Mouse (Mus musculus): ENCODE data around the gene Eef1akmt4.
"Not testable (repeated sequence)": the region's sequence is repeated elsewhere in the genome, so short reads cannot be mapped to it uniquely, and the experiment has no call there.

Eef1akmt4 gene

GRCm38 (mm10) chr16:20623211-20623610 is 11.8 kb downstream of the Eef1akmt4 start:
- in situ Hi-C loops (cut with MboI) = no loop called here

- in situ Hi-C loops (cut with MboI) = no loop called here
Measured at GRCm38 (mm10) chr16:20628871-20629391, 17.5 kb downstream of the Eef1akmt4 start.

DNA sequence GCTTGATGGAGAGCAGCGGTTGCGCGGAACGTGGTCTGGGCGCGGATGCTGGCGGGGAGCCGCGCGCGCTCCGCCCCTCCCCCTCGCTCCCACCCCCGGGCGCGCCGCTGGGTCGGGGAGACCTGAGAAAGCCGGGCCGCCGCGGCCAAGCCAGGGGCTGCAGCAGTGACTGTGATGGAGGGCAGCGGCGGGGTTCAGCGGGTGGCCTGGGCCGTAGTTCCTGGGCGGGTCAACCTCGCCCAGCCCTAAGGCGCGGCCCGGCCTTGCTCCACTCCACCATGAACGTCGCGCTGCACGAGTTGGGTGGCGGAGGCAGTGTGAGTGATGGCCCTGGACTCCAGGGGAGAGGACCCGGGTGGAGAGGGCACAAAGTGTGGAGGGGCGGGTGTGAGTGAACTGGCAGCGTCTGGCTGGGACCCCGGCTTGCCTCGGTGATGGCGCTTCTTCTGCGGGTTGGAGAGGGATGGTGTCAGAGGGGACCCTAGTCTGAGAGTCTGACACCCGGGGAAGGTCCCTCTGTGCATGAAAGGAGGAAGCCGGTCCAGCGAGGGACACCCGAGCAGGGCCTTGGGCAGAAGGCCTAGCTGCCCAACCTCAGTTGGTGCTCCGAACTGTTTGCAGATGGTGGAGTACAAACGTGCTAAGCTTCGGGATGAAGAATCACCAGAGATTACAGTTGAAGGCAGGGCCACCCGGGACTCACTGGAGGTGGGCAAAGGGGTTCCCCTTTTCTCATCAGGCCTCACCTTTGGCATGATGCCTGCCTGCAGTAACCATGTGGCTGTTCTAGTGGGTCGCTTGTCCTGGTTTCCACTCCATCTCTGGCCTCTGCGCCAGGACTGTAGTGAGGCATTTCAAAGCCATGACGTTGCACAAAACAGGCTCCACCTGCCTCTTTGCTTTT is 18.6 kb downstream of the Eef1akmt4 start, which contains the start of gene Ece2:
Gene Ece2, plus strand, starts transcription at position 98 of the 904 bp plus-strand sequence.
- in situ Hi-C loops (cut with MboI) = no loop called here

GRCm38 (mm10) chr16:20637410-20637809 is 26.0 kb downstream of the Eef1akmt4 start:
- in situ Hi-C loops (cut with MboI) = no loop called here

- in situ Hi-C loops (cut with MboI) = no loop called here
Measured at GRCm38 (mm10) chr16:20638367-20638766, 27.0 kb downstream of the Eef1akmt4 start.

- in situ Hi-C loops (cut with MboI) = loop anchor here (10.0 kb wide), 1 partner anchor 147 kb away; the partner anchor contains the start of gene Eif2b5
Measured at GRCm38 (mm10) chr16:20642161-20642560, 30.8 kb downstream of the Eef1akmt4 start.

DNA sequence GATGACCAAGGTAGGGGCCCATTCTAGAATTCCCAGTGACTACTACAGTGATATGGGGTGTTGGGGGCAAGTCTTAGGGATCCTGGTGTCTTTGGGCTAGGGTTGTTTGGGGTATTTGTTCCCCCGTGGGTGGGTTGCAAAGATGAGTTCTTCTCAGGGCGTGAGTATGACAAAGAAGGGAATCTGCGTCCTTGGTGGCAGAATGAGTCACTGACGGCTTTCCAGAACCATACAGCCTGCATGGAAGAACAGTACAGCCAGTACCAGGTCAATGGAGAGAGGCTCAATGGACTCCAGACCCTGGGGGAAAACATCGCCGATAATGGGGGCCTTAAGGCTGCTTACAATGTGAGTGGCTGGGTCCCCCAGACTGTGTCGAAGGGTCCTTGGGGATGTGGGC is 32.5 kb downstream of the Eef1akmt4 start:
- in situ Hi-C loops (cut with MboI) = loop anchor here (10.0 kb wide), 1 partner anchor 149 kb away; the partner anchor contains the start of gene Eif2b5

GRCm38 (mm10) chr16:20651076-20651946 is 39.9 kb downstream of the Eef1akmt4 start, which contains the start of gene Psmd2:
Gene Psmd2, plus strand, starts transcription at chr16:20651652.
- in situ Hi-C loops (cut with MboI) = no loop called here

DNA sequence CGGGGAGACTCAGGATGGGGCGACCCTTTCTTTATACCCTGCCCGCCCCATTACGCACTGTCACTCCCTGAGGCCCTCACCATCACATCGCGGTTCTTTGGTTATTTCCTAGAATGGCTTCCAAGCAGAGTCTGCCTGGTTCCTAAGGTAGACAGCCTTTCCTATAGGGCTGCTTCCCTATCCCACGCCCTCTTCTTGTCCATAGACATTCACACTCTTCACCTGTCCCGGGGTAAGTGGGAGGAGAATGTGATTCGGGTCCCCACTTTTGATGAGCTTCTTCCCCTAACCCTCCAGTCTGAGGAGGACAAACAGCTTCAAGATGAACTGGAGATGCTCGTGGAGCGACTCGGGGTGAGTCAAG is 40.5 kb downstream of the Eef1akmt4 start:
- in situ Hi-C loops (cut with MboI) = no loop called here

- in situ Hi-C loops (cut with MboI) = no loop called here
Measured at GRCm38 (mm10) chr16:20653315-20653714, 41.9 kb downstream of the Eef1akmt4 start.

GRCm38 (mm10) chr16:20657661-20658060 is 46.3 kb downstream of the Eef1akmt4 start:
- in situ Hi-C loops (cut with MboI) = no loop called here

DNA sequence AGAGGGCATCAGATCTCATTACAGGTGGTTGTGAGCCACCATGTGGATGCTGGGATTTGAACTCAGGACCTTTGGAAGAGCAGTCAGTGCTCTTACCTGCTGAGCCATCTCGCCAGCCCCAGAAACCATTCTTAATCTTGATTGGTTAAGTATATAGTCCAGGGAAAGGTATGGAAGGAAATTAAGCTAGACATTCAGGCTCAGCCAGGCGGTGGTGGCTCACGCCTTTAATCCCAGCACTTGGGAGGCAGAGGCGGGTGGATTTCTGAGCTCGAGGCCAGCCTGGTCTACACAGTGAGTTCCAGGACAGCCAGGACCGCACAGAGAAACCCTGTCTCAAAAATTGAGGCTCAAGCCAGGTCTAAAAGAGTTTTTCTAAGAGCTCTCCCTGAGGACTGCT is 56.6 kb downstream of the Eef1akmt4 start, which contains the start of gene Eif4g1:
Gene Eif4g1, plus strand, starts transcription at position 301 of the 400 bp plus-strand sequence.
- in situ Hi-C loops (cut with MboI) = not testable (repeated sequence)

Measured in mature B cell (primary cell).